Mouse (Mus musculus) embryonic facial prominence, embryonic 11.5 days (tissue): ENCODE results near the gene Xpa. TPM values are rescaled to one million over a fixed set of nuclear protein-coding genes. Genes with fewer than 3 reads are reported as not detected.

Source experiments
- ATAC-seq: fragments of 200-750 bp; cut with Nextera tagmentation; replicated peaks from 2 replicates; pipeline ENCODE4 v1.8.0; 2017; ENCODE audit warnings: low read depth; ENCODE audit not compliant: insufficient number of reproducible peaks, low FRiP score, low TSS enrichment
- DNase-seq: peaks from one replicate; pipeline ENCODE4 v3.0.0-alpha.2; 2015; ENCODE audit warnings: low spot score
- H3K27ac ChIP-seq: fragments of 300-500 bp; sonication (generic); replicated peaks from 2 replicates; pipeline ENCODE4 v1.5.1; 2014; ENCODE audit warnings: mild to moderate bottlenecking, low read depth, low read length, control low read depth
- H3K27me3 ChIP-seq: fragments of 300-500 bp; sonication (generic); 2 replicates; pipeline ENCODE4 v1.6.1; 2014; ENCODE audit warnings: mild to moderate bottlenecking, low read length, moderate library complexity, mixed read lengths; ENCODE audit not compliant: control insufficient read depth, insufficient read depth
- H3K36me3 ChIP-seq: fragments of 300-500 bp; sonication (generic); replicated peaks from 2 replicates; pipeline ENCODE4 v1.6.1; 2014; ENCODE audit warnings: low read depth, mild to moderate bottlenecking, low read length, moderate library complexity, mixed read lengths; ENCODE audit not compliant: control insufficient read depth, insufficient read depth
- H3K4me1 ChIP-seq: fragments of 300-500 bp; sonication (generic); 2 replicates; pipeline ENCODE4 v1.6.1; 2014; ENCODE audit warnings: low read length, mixed read lengths; ENCODE audit not compliant: control insufficient read depth, insufficient read depth
- H3K4me2 ChIP-seq: fragments of 300-500 bp; sonication (generic); 2 replicates; pipeline ENCODE4 v1.6.1; 2014; ENCODE audit warnings: low read depth, mild to moderate bottlenecking, control low read depth, low read length, moderate library complexity
- H3K4me3 ChIP-seq: fragments of 300-500 bp; sonication (generic); 2 replicates; pipeline ENCODE4 v1.5.1; 2014; ENCODE audit warnings: low read depth, low read length, control low read depth
- H3K9ac ChIP-seq: fragments of 300-500 bp; sonication (generic); replicated peaks from 2 replicates; pipeline ENCODE4 v1.6.1; 2014; ENCODE audit warnings: mild to moderate bottlenecking, control low read depth, low read length
- H3K9me3 ChIP-seq: fragments of 300-500 bp; sonication (generic); replicated peaks from 2 replicates; pipeline ENCODE4 v1.6.1; 2016; ENCODE audit warnings: mild to moderate bottlenecking, low read length, inconsistent platforms, mixed read lengths; ENCODE audit not compliant: control insufficient read depth
- WGBS: fragments of 180-500 bp; shearing (Covaris S2); extraction: QIAGEN DNeasy Blood & Tissue Kit; methylation state at CpG from one replicate; pipeline ENCODE4 v1.1.7; 2014; 5-methylcytosine and 5-hydroxymethylcytosine counted together
- polyA plus RNA-seq: library from polyadenylated mRNA; unstranded; fragments of >200 nt; fragmentation: Nextera tagmentation; extraction: Ambion mirVana; gene quantifications from 2 replicates; pipeline ENCODE4 v1.2.1, GENCODE M21; 2014

Xpa gene
- polyA plus RNA-seq, 1 experiment from 2014 or later = 26.4 TPM

- Histone ChIP-seq H3K27ac (no peak overlapping the region), H3K9ac (no peak overlapping the region), H3K4me2 (no peak overlapping the region), H3K4me1 (0 out of 2 replicates have a peak, but pooled peaks cover 4% of the 10 kb centered on the region), H3K9me3 (no peaks in the 10 kb centered on the region), H3K27me3 (no peaks in the 10 kb centered on the region), H3K4me3 (no peak overlapping the region), H3K36me3 (no peaks in the 10 kb centered on the region)
- ATAC-seq = no peak
- 72% methylated on average over 3 of the region's 3 CpGs for WGBS
- peak; percentile 22 for DNase-seq
Measured at GRCm38 (mm10) chr4:46144323-46144722, 51.8 kb downstream of the Xpa start.

GRCm38 (mm10) chr4:46138287-46139222, 57.6 kb downstream of the Xpa start, which contains the start of the genes Ncbp1 and Tstd2:
TSS of gene Ncbp1 (plus strand) at chr4:46138613.
TSS of gene Tstd2 (minus strand) at chr4:46138694.
- Histone ChIP-seq H3K27ac (peak within 1 kb of the TSS; percentile 97), H3K4me2 (peak within 1 kb of the TSS; percentile 72), H3K27me3 (no peaks in the 10 kb centered on the region), H3K4me3 (peak within 1 kb of the TSS; percentile 80), H3K9me3 (no peaks in the 10 kb centered on the region), H3K36me3 (no peaks in the 10 kb centered on the region; the same call in 1 of the 2 replicates), H3K4me1 (0 out of 2 replicates have a peak, but pooled peaks cover 4% of the 10 kb centered on the region), H3K9ac (peak within 1 kb of the TSS; percentile 92)
- peak; percentile 94 for DNase-seq
- ATAC-seq = peak; percentile 82
- under 1% methylated on average over 82 of the region's 90 CpGs for WGBS

GRCm38 (mm10) chr4:46137629-46138286, 58.4 kb downstream of the Xpa start:
- Histone ChIP-seq H3K27me3 (no peaks in the 10 kb centered on the region), H3K4me1 (0 out of 2 replicates have a peak, but pooled peaks cover 4% of the 10 kb centered on the region), H3K4me3 (peak overlapping the region; percentile 80), H3K4me2 (peak overlapping the region; percentile 72), H3K27ac (peak overlapping the region; percentile 97), H3K9ac (peak overlapping the region; percentile 92), H3K9me3 (no peaks in the 10 kb centered on the region), H3K36me3 (no peaks in the 10 kb centered on the region; the same call in none of the 2 replicates)
- ATAC-seq (peak; percentile 83), DNase-seq (peak; percentile 55)
- WGBS = 7% methylated on average over 17 of the region's 17 CpGs

- WGBS = 92% methylated on average over 6 of the region's 6 CpGs
- ATAC-seq = no peak; the same call in 1 of the 2 replicates
- peaks cover 17% of the 10 kb centered on the region for H3K36me3 ChIP-seq
- H3K4me2 ChIP-seq = no peak overlapping the region
- no peak for DNase-seq
- H3K4me1 ChIP-seq = no peaks in the 10 kb centered on the region
- no peaks in the 10 kb centered on the region for H3K27me3 ChIP-seq
- no peak overlapping the region for H3K27ac ChIP-seq
- H3K9ac ChIP-seq = no peak overlapping the region
- no peak overlapping the region for H3K4me3 ChIP-seq
- H3K9me3 ChIP-seq = no peaks in the 10 kb centered on the region
Measured at GRCm38 (mm10) chr4:46131791-46132190, 64.3 kb downstream of the Xpa start.

GRCm38 (mm10) chr4:46130221-46130620, 65.9 kb downstream of the Xpa start:
- DNase-seq (peak; percentile 72), ATAC-seq (no peak)
- H3K4me2 ChIP-seq = no peak overlapping the region
- no peak overlapping the region for H3K4me3 ChIP-seq
- H3K4me1 ChIP-seq = no peaks in the 10 kb centered on the region
- H3K9ac ChIP-seq = no peak overlapping the region
- peaks cover 19% of the 10 kb centered on the region for H3K36me3 ChIP-seq
- H3K27ac ChIP-seq = no peak overlapping the region
- H3K27me3 ChIP-seq = no peaks in the 10 kb centered on the region
- 83% methylated on average over 3 of the region's 3 CpGs for whole genome bisulfite sequencing
- H3K9me3 ChIP-seq = no peaks in the 10 kb centered on the region

- no peak for ATAC-seq
- no peak overlapping the region for H3K4me3 ChIP-seq
- H3K4me1 ChIP-seq = no peaks in the 10 kb centered on the region
- H3K9ac ChIP-seq = no peak overlapping the region
- DNase-seq = no peak
- H3K9me3 ChIP-seq = no peaks in the 10 kb centered on the region
- H3K4me2 ChIP-seq = no peak overlapping the region
- H3K27ac ChIP-seq = no peak overlapping the region
- WGBS = 89% methylated on average over 8 of the region's 8 CpGs
- H3K27me3 ChIP-seq = no peaks in the 10 kb centered on the region
- H3K36me3 ChIP-seq = peaks cover 20% of the 10 kb centered on the region
Measured at GRCm38 (mm10) chr4:46129311-46130004, 66.7 kb downstream of the Xpa start.

GRCm38 (mm10) chr4:46126541-46126940, 69.6 kb downstream of the Xpa start:
- H3K4me1 ChIP-seq = no peaks in the 10 kb centered on the region
- H3K9ac ChIP-seq = no peak overlapping the region
- no peak overlapping the region for H3K4me3 ChIP-seq
- H3K9me3 ChIP-seq = no peaks in the 10 kb centered on the region
- H3K27ac ChIP-seq = no peak overlapping the region
- H3K36me3 ChIP-seq = peaks cover 17% of the 10 kb centered on the region
- H3K27me3 ChIP-seq = no peaks in the 10 kb centered on the region
- no peak overlapping the region for H3K4me2 ChIP-seq
- ATAC-seq (no peak), DNase-seq (peak; percentile 79)
- WGBS = 55% methylated on average over 2 of the region's 2 CpGs
